Mouse (Mus musculus) megakaryocyte, embryonic 14.5 days (primary cell): Measurements from ENCODE around the gene Chd2.

Experiments
- FLI1 ChIP-seq: IDR thresholded peaks from 2 replicates; pipeline ENCODE4 v1.6.1; 2012; ENCODE audit warnings: low read length, inconsistent platforms, mixed read lengths
- GATA1 ChIP-seq: IDR thresholded peaks from 3 replicates; pipeline ENCODE4 v1.6.1; 2012; ENCODE audit warnings: mixed read lengths, low read length, inconsistent platforms, borderline replicate concordance

DNA sequence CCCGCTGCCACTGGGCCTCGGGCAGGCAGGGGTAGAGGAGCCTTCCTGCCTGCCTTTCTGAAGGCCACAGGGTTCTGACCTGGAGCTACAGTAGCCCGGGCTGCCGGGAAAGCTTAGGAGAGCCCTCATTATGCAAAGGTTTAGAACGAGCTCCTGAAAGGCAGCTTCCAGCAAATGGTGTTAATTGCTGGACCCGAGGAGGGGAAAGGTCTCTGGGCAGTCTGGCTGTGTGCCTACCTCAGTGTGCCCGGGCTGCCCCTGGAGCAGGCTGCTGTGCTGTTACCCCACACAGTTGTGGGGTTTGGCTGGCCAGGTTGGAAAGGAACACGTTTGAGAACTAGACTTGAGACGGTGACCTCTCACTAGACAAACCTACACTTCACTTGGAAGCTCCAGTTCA is 152.2 kb downstream of the Chd2 start:
- TF ChIP-seq FLI1 (no peak), GATA1 (no peak)
